Mouse (Mus musculus) adrenal gland, postnatal 36 days (tissue): Measurements from ENCODE around the gene Tmem217. TPM values are rescaled to one million over a fixed set of nuclear protein-coding genes. Genes with fewer than 3 reads are reported as not detected.
"Not testable (repeated sequence)": the region's sequence is repeated elsewhere in the genome, so short reads cannot be mapped to it uniquely, and the experiment has no call there.

Experiments
- DNase-seq, 2 experiments: peaks; one replicate each; pipeline ENCODE4 v3.0.0; 2021; ENCODE audit warnings: mixed read lengths in 1 of 2
- total RNA-seq, 2 experiments: library from RNA; stranded (reverse); gene quantifications; 2 replicates each; pipeline ENCODE4 v1.2.3; 2021

Gene Tmem217
- total RNA-seq, 2 experiments from 2014 or later = not detected

DNA sequence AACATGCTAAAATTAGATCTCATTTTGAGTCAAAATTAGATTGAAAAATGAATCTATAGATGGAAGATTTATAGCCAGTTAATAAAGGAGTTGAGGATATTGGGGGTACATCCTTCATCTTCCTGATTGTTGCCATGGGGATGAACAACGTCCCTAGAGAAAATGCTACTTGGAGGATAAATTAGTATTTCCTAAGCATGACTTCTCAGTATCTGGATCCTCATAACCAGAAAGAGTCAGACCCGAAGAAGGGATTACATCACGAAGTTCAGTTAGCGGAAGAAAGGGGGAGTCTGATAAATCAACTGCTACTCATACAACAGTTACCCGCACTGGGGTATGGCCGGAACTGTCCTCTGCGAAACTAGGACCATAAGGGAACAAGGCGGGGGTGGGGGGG, 3.2 kb downstream of the Tmem217 start:
- no peak for DNase-seq

DNA sequence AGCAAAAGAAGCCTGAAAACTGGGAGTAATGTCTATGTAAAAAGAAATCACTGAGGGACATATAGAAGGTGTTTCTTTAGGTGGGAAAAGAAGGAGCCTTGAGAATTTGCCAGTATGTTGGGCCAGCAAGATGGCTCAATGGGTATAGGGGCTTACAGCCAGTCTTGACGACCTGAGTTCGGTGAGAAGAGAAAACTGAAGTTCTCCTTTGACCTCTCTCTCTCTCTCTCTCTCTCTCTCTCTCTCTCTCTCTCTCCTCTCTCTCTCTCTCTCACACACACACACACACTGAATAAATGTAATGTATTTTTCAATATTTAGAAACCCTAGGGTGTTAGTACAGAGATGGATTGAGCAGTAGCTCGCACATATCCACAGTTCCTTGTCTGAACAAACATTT, 3.7 kb downstream of the Tmem217 start:
- no peak for DNase-seq

DNA sequence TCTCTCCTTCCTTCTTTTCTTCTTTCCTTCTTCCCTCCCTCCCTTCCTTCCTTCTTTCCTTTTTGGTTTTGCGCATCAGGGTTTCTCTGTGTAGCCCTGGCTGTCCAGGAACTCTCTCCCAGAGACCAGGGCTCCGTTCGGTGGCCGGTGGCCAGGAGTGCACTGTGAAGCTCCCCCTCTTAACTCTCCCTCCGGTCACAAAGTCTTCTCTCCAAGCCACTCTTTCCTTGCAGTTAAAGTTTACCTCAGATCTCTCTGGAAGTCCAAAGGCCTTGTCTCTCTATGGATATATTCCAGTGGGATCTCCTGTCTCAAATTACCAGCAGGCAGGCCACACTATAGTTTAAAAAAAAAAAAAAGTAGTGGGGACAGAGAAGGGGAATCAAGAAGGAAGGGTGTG, 6.9 kb downstream of the Tmem217 start:
- DNase-seq = no peak

- no peak for DNase-seq
These were observed 8.1 kb downstream of the Tmem217 start for GRCm38 (mm10) chr17:29544064-29544463.

GRCm38 (mm10) chr17:29542831-29543690, 9.1 kb downstream of the Tmem217 start:
- peak in 1 of 2 experiments; percentile 28 for DNase-seq

DNA sequence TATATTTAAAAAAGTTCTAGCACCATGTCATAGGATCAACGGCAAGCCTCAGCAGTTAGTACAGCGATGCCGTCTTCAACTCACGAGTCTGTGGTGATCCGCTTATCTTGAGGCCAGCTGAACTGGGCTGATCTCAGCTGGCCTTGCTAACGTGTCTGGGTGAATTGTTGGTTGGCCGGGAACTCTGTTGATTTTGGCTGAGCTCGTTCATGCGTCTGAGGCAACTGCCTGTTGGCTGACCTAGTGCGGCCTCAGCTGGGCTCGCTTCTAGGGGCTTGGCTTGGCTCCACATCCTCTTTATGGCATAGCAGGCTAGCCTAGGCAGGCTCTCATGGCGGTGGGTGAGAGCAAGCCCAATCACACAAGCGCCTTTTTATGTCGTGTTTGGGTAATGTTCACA, 10.8 kb downstream of the Tmem217 start:
- DNase-seq = peak; percentile 88 to 91

GRCm38 (mm10) chr17:29540426-29540825, 11.8 kb downstream of the Tmem217 start:
- peak; percentile 34 to 59 for DNase-seq

- DNase-seq = no peak
These were observed 18.3 kb downstream of the Tmem217 start for GRCm38 (mm10) chr17:29533866-29534265.

DNA sequence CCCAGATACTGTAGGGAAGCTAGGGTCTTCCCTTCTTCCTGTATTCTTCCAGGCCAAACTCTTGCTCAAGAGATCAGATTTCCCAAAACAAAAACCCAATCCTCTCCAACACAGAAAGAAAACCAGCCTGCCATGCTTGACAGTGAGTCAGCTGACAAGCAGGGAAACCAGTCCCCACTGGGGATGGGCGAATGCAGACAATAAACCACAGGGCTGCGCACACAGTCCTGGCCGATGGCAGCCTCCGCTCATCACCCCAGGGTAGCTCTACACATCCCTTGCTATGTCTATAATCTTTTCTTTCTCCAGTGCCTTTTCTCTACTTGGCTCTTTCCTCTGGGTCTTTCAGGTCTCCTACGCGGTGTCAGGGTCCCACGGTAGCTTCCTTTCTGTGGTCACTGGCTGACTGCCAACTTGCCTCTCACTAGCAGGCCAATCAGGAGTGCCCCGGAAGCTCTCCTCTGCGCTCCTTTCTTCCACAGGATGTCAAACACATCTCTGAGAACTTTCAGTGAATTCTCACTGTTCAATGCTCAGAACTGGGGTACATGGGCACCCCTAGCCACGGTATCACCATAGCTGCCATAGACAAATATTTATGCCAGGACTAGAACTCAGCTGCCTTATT, 20.3 kb downstream of the Tmem217 start:
- no peak for DNase-seq

- no peak for DNase-seq
These were observed 20.9 kb downstream of the Tmem217 start for GRCm38 (mm10) chr17:29531278-29531677.

DNA sequence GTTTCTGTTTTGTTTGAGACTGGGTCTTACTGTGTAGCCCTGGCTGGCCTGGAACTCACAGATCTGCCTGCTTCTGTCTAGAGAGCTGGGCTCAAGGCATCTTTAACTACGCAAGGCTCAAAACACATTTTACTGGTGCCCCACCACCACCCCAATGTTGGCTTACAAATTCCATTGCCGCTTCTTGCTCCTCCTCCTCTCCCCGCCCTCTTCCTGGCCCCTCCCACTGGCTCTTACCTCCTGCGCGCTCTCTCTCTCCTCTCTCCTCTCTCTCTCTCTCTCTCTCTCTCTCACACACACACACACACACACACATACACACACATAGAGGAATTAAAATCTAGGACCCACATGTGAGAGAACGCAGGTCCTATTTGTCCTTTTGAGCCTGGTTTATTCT, 21.7 kb downstream of the Tmem217 start:
- no peak for DNase-seq

GRCm38 (mm10) chr17:29528568-29529187, 23.5 kb downstream of the Tmem217 start:
- peak; percentile 37 to 63 for DNase-seq

DNA sequence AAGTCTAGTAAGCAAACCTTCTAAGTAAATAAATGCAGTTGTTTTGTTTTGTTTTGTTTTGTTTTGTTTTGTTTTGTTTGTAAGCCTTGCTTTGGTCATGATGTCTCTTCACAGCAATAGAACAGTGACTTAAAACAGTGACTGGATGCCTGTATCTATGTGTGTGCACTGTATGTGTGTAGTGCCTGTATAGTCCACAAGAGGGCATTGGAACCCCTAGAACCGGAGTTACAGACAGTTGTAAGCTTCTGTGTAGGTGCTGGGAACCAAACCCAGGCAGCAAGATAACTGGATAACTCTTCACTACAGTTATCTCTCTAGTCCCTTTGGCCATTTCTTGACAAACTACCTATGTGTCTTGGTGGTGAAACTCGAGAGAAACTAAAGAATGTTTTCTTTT, 26.6 kb downstream of the Tmem217 start:
- DNase-seq = no peak

DNA sequence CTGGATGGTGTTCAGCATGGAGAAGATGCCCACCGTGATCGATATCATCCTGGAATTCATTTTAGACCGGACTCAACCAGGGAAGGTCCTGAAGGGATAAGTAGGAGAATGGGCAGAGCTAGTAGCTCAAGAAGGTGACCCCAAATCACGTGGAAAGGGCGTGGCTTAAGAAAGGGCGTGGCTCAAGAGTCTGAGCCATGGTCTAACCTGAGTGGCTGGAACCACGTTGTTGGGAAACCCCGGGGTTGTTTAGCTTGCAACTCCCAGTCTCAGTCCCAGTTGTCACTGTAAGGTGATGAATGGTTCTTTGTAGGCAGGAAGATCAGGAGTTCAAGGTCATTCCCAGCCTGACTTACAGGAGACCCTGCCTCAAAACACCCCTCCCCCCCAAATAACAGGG, 32.5 kb downstream of the Tmem217 start:
- no peak for DNase-seq

DNA sequence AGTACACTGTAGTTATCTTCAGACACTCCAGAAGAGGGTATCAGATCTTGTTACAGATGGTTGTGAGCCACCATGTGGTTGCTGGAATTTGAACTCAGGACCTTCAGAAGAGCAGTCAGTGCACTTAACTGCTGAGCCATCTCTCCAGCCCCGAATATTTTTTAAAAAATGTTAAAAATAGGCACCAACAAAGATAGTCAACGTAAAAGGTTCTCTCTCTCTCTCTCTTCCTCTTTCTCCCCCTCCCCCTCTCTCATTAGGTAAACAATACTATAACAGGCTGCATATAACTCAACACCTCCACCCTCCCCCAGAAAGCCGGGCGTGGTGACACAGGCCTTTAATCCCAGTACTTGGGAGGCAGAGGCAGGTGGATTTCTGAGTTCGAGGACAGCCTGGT, 33.5 kb downstream of the Tmem217 start:
- not testable (repeated sequence) for DNase-seq

- DNase-seq = peak; percentile 77 to 80
These were observed 37.8 kb downstream of the Tmem217 start for GRCm38 (mm10) chr17:29514435-29514834.

DNA sequence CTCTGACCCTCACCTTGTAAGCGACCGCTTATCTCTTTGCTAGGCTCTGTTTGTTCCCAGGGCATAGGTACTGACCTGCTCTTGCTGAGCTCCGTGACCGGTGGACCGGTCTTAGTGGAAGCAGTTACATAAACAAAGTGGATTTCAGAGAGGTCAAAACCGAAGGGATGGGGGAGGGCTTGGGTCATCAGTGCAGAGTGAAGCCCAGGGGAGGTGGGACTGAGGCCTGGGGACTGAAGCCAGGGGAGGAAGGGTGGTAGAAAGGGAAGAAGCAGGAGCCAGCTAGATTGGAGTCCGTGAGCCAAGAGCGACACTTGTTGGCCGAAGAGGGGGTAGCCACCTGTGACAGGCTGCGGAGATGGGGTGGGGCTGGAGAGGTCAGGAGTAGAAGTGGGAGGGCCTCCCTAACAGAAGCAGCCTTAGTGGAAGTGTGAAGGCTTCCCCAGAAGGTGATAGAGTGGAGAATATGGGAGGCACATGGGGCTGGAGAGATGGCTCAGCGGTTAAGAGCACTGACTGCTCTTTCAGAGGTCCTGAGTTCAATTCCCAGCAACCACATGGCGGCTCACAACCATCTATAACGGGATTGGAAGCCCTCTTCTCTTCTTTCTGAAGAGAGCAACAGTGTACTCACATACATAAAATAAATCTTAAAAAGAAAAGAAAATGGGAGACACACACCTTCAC, 39.0 kb downstream of the Tmem217 start:
- DNase-seq = peak; percentile 65 to 79

DNA sequence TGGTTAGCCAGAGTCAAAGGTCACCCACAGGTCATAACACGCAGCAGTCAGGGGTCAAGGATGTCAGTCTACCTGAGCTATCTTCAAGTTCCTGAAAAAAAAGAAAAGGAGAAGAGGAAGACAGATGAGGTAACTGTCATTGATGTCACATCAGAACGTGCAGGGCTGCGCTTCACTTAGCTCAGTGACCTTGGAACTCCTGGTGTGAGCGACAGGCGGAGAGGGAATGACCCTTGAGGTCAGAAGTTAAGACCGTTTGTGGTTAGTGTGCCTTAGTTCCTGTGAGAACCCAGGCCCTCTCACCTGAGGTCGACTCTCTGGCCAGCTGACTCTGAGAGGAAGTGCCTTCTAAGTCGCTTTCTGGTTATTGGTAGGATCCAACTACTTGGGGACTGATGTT, 41.5 kb downstream of the Tmem217 start:
- no peak for DNase-seq

- no peak for DNase-seq
These were observed 43.1 kb downstream of the Tmem217 start for GRCm38 (mm10) chr17:29508927-29509608.

GRCm38 (mm10) chr17:29503700-29504099, 48.5 kb downstream of the Tmem217 start:
- DNase-seq = no peak

DNA sequence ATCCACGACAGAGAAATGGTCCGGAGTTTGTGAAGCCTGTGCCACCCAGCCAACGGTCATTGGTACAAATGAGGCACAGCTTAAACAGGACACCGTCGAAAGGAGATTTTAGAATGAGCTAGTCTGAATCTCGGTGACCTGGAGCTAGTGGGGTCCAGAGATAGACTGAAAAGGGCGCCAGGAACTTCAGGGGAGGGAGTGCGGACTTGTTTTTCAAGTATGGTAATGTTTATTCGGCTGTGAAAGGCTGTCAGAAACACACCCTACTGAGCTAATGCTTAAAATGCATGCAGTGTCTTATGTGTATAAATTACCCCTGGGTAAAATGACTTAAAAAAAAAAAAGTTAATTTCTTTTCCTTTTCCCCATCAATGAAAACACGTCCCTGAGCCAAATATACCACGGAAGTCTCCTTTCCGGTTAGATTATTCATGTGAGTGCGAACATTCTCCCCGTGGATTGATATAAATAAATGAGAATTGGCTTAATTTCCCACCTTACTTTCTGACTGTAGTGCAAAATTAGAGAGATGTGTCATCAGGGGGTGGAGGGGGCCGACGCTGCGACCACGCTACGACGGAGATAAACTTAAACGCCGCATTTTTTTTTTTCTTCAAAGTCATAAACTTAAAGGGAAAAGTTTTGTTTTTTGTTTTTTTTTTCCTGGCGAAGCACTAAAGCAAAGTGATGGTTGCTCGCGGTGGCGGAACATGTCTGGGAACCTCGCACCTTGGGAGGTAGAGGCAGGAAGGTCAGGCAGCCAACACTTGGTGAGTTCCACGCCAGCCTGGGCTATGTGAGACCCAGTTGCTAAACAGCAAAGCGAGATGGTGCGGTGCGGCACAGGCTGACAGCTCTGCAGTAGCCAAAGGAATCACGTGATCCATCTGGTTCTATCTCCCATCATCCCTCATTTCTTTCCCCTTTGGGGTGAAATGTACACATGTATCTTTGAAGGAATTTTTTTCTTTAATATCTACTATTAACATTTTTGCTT, 49.2 kb downstream of the Tmem217 start:
- no peak for DNase-seq
